Mouse (Mus musculus): Measurements from ENCODE around the gene Cdh3. TPM values are rescaled to one million over a fixed set of nuclear protein-coding genes. Genes with fewer than 3 reads are reported as not detected.

The Cdh3 gene
- polyA plus RNA-seq, 1 experiment from 2014 or later = 18.4 TPM

GRCm38 (mm10) chr8:106548366-106548936 is 37.8 kb downstream of the Cdh3 start:
- Histone ChIP-seq H3K27me3 (ENCODE audit: control insufficient read depth, insufficient read depth, low read length) (no peaks in the 10 kb centered on the region), H3K9me3 (ENCODE audit: control insufficient read depth, low read depth, low read length) (no peaks in the 10 kb centered on the region), H3K4me1 (ENCODE audit: control insufficient read depth, insufficient read depth, low read length) (no peaks in the 10 kb centered on the region), H3K4me2 (replicated peaks; ENCODE audit: low read depth, low read length) (no peak overlapping the region), H3K9ac (replicated peaks; ENCODE audit: low read depth, low read length) (no peak overlapping the region), H3K27ac (ENCODE audit: low read length) (no peak overlapping the region), H3K36me3 (ENCODE audit: control insufficient read depth, insufficient read depth, low read length) (peaks cover 22% of the 10 kb centered on the region), H3K4me3 (ENCODE audit: low read depth, low read length) (no peak overlapping the region)
- no peak for ATAC-seq (ENCODE audit: insufficient number of reproducible peaks, insufficient read depth, low FRiP score, low read depth)
- WGBS = 85% methylated on average over 10 of the region's 10 CpGs

GRCm38 (mm10) chr8:106550906-106551305 is 40.2 kb downstream of the Cdh3 start:
- no peak for ATAC-seq (ENCODE audit: insufficient number of reproducible peaks, insufficient read depth, low FRiP score, low read depth)
- WGBS = 91% methylated on average over 1 of the region's 1 CpGs
- Histone ChIP-seq H3K9me3 (ENCODE audit: control insufficient read depth, low read depth, low read length) (no peaks in the 10 kb centered on the region), H3K27ac (ENCODE audit: low read length) (no peak overlapping the region), H3K4me1 (ENCODE audit: control insufficient read depth, insufficient read depth, low read length) (no peaks in the 10 kb centered on the region), H3K4me2 (replicated peaks; ENCODE audit: low read depth, low read length) (no peak overlapping the region), H3K36me3 (ENCODE audit: control insufficient read depth, insufficient read depth, low read length) (peaks cover 22% of the 10 kb centered on the region), H3K4me3 (ENCODE audit: low read depth, low read length) (no peak overlapping the region), H3K9ac (replicated peaks; ENCODE audit: low read depth, low read length) (no peak overlapping the region), H3K27me3 (ENCODE audit: control insufficient read depth, insufficient read depth, low read length) (no peaks in the 10 kb centered on the region)

GRCm38 (mm10) chr8:106554011-106554410 is 43.3 kb downstream of the Cdh3 start:
- no peak overlapping the region for H3K27ac ChIP-seq (ENCODE audit: low read length)
- no peaks in the 10 kb centered on the region for H3K9me3 ChIP-seq (ENCODE audit: control insufficient read depth, low read depth, low read length)
- ATAC-seq (ENCODE audit: insufficient number of reproducible peaks, insufficient read depth, low FRiP score, low read depth) = no peak
- H3K27me3 ChIP-seq (ENCODE audit: control insufficient read depth, insufficient read depth, low read length) = no peaks in the 10 kb centered on the region
- WGBS = 96% methylated on average over 5 of the region's 5 CpGs
- H3K4me3 ChIP-seq (ENCODE audit: low read depth, low read length) = no peak overlapping the region
- no peak overlapping the region for H3K4me2 ChIP-seq (replicated peaks; ENCODE audit: low read depth, low read length)
- H3K9ac ChIP-seq (replicated peaks; ENCODE audit: low read depth, low read length) = no peak overlapping the region
- H3K4me1 ChIP-seq (ENCODE audit: control insufficient read depth, insufficient read depth, low read length) = no peaks in the 10 kb centered on the region
- peaks cover 18% of the 10 kb centered on the region for H3K36me3 ChIP-seq (ENCODE audit: control insufficient read depth, insufficient read depth, low read length)

- no peaks in the 10 kb centered on the region for H3K9me3 ChIP-seq (ENCODE audit: control insufficient read depth, low read depth, low read length)
- peaks cover 18% of the 10 kb centered on the region for H3K36me3 ChIP-seq (ENCODE audit: control insufficient read depth, insufficient read depth, low read length)
- no peaks in the 10 kb centered on the region for H3K27me3 ChIP-seq (ENCODE audit: control insufficient read depth, insufficient read depth, low read length)
- no peak overlapping the region for H3K27ac ChIP-seq (ENCODE audit: low read length)
- ATAC-seq (ENCODE audit: insufficient number of reproducible peaks, insufficient read depth, low FRiP score, low read depth) = no peak
- 72% methylated on average over 5 of the region's 7 CpGs for WGBS
- no peaks in the 10 kb centered on the region for H3K4me1 ChIP-seq (ENCODE audit: control insufficient read depth, insufficient read depth, low read length)
- H3K4me3 ChIP-seq (ENCODE audit: low read depth, low read length) = no peak overlapping the region
- H3K4me2 ChIP-seq (replicated peaks; ENCODE audit: low read depth, low read length) = no peak overlapping the region
- no peak overlapping the region for H3K9ac ChIP-seq (replicated peaks; ENCODE audit: low read depth, low read length)
Measured at GRCm38 (mm10) chr8:106556068-106556645, 45.5 kb downstream of the Cdh3 start.

- ATAC-seq (ENCODE audit: insufficient number of reproducible peaks, insufficient read depth, low FRiP score, low read depth) = no peak
- Histone ChIP-seq H3K9ac (replicated peaks; ENCODE audit: low read depth, low read length) (no peak overlapping the region), H3K4me1 (ENCODE audit: control insufficient read depth, insufficient read depth, low read length) (no peaks in the 10 kb centered on the region), H3K27ac (ENCODE audit: low read length) (no peak overlapping the region), H3K27me3 (ENCODE audit: control insufficient read depth, insufficient read depth, low read length) (no peaks in the 10 kb centered on the region), H3K4me2 (replicated peaks; ENCODE audit: low read depth, low read length) (no peak overlapping the region), H3K4me3 (ENCODE audit: low read depth, low read length) (no peak overlapping the region), H3K9me3 (ENCODE audit: control insufficient read depth, low read depth, low read length) (no peaks in the 10 kb centered on the region), H3K36me3 (ENCODE audit: control insufficient read depth, insufficient read depth, low read length) (0 out of 2 replicates have a peak, but pooled peaks cover 5% of the 10 kb centered on the region)
- 50% methylated on average over 9 of the region's 9 CpGs for WGBS
Measured at GRCm38 (mm10) chr8:106559844-106560243, 49.2 kb downstream of the Cdh3 start.

GRCm38 (mm10) chr8:106561097-106561865 is 50.6 kb downstream of the Cdh3 start:
- Histone ChIP-seq H3K4me1 (ENCODE audit: control insufficient read depth, insufficient read depth, low read length) (no peaks in the 10 kb centered on the region), H3K9me3 (ENCODE audit: control insufficient read depth, low read depth, low read length) (no peaks in the 10 kb centered on the region), H3K36me3 (ENCODE audit: control insufficient read depth, insufficient read depth, low read length) (no peaks in the 10 kb centered on the region), H3K9ac (replicated peaks; ENCODE audit: low read depth, low read length) (no peak overlapping the region), H3K27me3 (ENCODE audit: control insufficient read depth, insufficient read depth, low read length) (no peaks in the 10 kb centered on the region), H3K4me3 (ENCODE audit: low read depth, low read length) (no peak overlapping the region), H3K4me2 (replicated peaks; ENCODE audit: low read depth, low read length) (no peak overlapping the region), H3K27ac (ENCODE audit: low read length) (no peak overlapping the region)
- peak; percentile 71 for ATAC-seq (ENCODE audit: insufficient number of reproducible peaks, insufficient read depth, low FRiP score, low read depth)
- 23% methylated on average over 21 of the region's 21 CpGs for WGBS

GRCm38 (mm10) chr8:106563691-106564182 is 53.0 kb downstream of the Cdh3 start:
- no peak overlapping the region for H3K4me3 ChIP-seq (ENCODE audit: low read depth, low read length)
- no peaks in the 10 kb centered on the region for H3K36me3 ChIP-seq (ENCODE audit: control insufficient read depth, insufficient read depth, low read length)
- no peaks in the 10 kb centered on the region for H3K4me1 ChIP-seq (ENCODE audit: control insufficient read depth, insufficient read depth, low read length)
- H3K4me2 ChIP-seq (replicated peaks; ENCODE audit: low read depth, low read length) = no peak overlapping the region
- H3K27me3 ChIP-seq (ENCODE audit: control insufficient read depth, insufficient read depth, low read length) = no peaks in the 10 kb centered on the region
- no peaks in the 10 kb centered on the region for H3K9me3 ChIP-seq (ENCODE audit: control insufficient read depth, low read depth, low read length)
- H3K27ac ChIP-seq (ENCODE audit: low read length) = peak overlapping the region; percentile 79; the same call in 1 of the 2 replicates
- H3K9ac ChIP-seq (replicated peaks; ENCODE audit: low read depth, low read length) = no peak overlapping the region
- ATAC-seq (ENCODE audit: insufficient number of reproducible peaks, insufficient read depth, low FRiP score, low read depth) = peak; percentile 78; the same call in 1 of the 2 replicates
- 62% methylated on average over 3 of the region's 3 CpGs for WGBS

GRCm38 (mm10) chr8:106569006-106569405 is 58.3 kb downstream of the Cdh3 start:
- no peak for ATAC-seq (ENCODE audit: insufficient number of reproducible peaks, insufficient read depth, low FRiP score, low read depth)
- Histone ChIP-seq H3K4me2 (replicated peaks; ENCODE audit: low read depth, low read length) (no peak overlapping the region), H3K4me3 (ENCODE audit: low read depth, low read length) (no peak overlapping the region), H3K36me3 (ENCODE audit: control insufficient read depth, insufficient read depth, low read length) (no peaks in the 10 kb centered on the region), H3K9me3 (ENCODE audit: control insufficient read depth, low read depth, low read length) (no peaks in the 10 kb centered on the region), H3K27me3 (ENCODE audit: control insufficient read depth, insufficient read depth, low read length) (no peaks in the 10 kb centered on the region), H3K9ac (replicated peaks; ENCODE audit: low read depth, low read length) (no peak overlapping the region), H3K4me1 (ENCODE audit: control insufficient read depth, insufficient read depth, low read length) (no peaks in the 10 kb centered on the region), H3K27ac (ENCODE audit: low read length) (no peak overlapping the region)
- 74% methylated on average over 6 of the region's 7 CpGs for WGBS
